In the genomic region with DNA sequence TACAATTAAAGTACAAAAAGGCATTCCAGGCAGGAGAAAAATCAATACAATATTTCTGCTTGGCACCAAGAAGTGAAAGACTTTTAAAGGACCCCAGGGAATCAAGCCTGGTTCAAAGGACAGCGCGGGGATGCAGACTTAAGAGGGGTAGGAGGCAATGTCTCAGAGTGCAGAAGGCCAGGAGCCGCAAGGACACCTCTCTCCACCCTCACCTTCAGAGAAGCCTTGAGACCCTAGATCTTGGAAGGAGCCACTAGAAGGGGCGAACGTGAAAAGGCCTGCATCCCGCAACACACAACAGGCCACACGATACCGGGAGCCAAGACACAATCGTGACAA, we compare ENCODE assay signal across 8 mouse cellular contexts. TPM values are rescaled to one million over a fixed set of nuclear protein-coding genes. Genes with fewer than 3 reads are reported as not detected.
A peak's percentile ranks its signal among the peaks of the same experiment; 100 is the strongest.
DNase-seq lines count a peak whose midpoint lies in the region; ATAC-seq and TF ChIP-seq lines count a peak whose summit lies in the region.
"Had no signal": no experiment of that assay in that cellular context is flagged by ENCODE, and none has a peak within 500 bp of the region (broad histone marks: within the 10 kb centered on the region; RNA-seq: fewer than 3 reads in every experiment).

No protein-coding gene starts in this region.

- ATAC-seq in embryonic facial prominence, embryonic 15.5 days (ENCODE audit: insufficient number of reproducible peaks, low FRiP score, low TSS enrichment, low read depth) = no peak
- peak; percentile 36 for ATAC-seq in intestine, embryonic 15.5 days
- ATAC-seq in neural tube, embryonic 12.5 days (ENCODE audit: low FRiP score, low read depth) = no peak
- no peak for ATAC-seq in activated CD4-positive, CD25-positive, alpha-beta regulatory T cell, adult 4 months

- peak overlapping the region; percentile 65 for H3K27ac ChIP-seq in embryonic facial prominence, embryonic 15.5 days (replicated peaks)
- H3K27ac ChIP-seq in intestine, embryonic 15.5 days = peak overlapping the region; percentile 64
- peak overlapping the region; percentile 70 for H3K27ac ChIP-seq in neural tube, embryonic 12.5 days

- H3K4me1 ChIP-seq in lung, adult 2 months (ENCODE audit: control insufficient read depth, insufficient read depth, low read length) = no peaks in the 10 kb centered on the region
- peaks cover 3% of the 10 kb centered on the region; the same call in 1 of the 2 replicates for H3K4me1 ChIP-seq in embryonic facial prominence, embryonic 15.5 days
- H3K4me1 ChIP-seq in intestine, embryonic 15.5 days (replicated peaks) = no peaks in the 10 kb centered on the region
- H3K4me1 ChIP-seq in neural tube, embryonic 12.5 days = peaks cover 3% of the 10 kb centered on the region; the same call in 1 of the 2 replicates

- peak overlapping the region; percentile 62 for H3K4me3 ChIP-seq in lung, adult 2 months (replicated peaks; ENCODE audit: extremely low read depth, low read depth, low read length)
- H3K4me3 ChIP-seq in embryonic facial prominence, embryonic 15.5 days (replicated peaks) = peak overlapping the region; percentile 66
- H3K4me3 ChIP-seq in intestine, embryonic 15.5 days (replicated peaks) = peak overlapping the region; percentile 60
- H3K4me3 ChIP-seq in neural tube, embryonic 12.5 days = peak overlapping the region; percentile 54

- H3K9ac ChIP-seq in embryonic facial prominence, embryonic 15.5 days = peak overlapping the region; percentile 65
- H3K9ac ChIP-seq in intestine, embryonic 15.5 days = peak overlapping the region; percentile 74
- peak overlapping the region; percentile 81 for H3K9ac ChIP-seq in neural tube, embryonic 12.5 days

- no peaks in the 10 kb centered on the region for H3K36me3 ChIP-seq in embryonic facial prominence, embryonic 15.5 days
- H3K36me3 ChIP-seq in intestine, embryonic 15.5 days = no peaks in the 10 kb centered on the region
- no peaks in the 10 kb centered on the region for H3K36me3 ChIP-seq in neural tube, embryonic 12.5 days

- TF ChIP-seq POLR2A in lung, adult 2 months (IDR thresholded peaks at IDR 0.05; ENCODE audit: borderline replicate concordance, extremely low read depth, low read depth, low read length) = no peak

- intact Hi-C loops in left cerebral cortex, postnatal 25 days (cut with DNase I) = loop anchor here (5.0 kb wide), 1 partner anchor 728 kb away; the partner anchor contains the start of gene Shh

- TF ChIP-seq CTCF in lung, adult 2 months (IDR thresholded peaks at IDR 0.05; ENCODE audit: insufficient read depth, low read length) = no peak

- DNase-seq in lung, adult 2 months = no peak
- no peak for DNase-seq in lung, postnatal 4 days
- DNase-seq in left cerebral cortex, postnatal 25 days (ENCODE audit: low spot score in 2 of 2) = no peak

- WGBS in lung, adult 2 months = 11% methylated on average over 9 of the region's 9 CpGs
- WGBS in embryonic facial prominence, embryonic 15.5 days = 4% methylated on average over 9 of the region's 9 CpGs
- 2% methylated on average over 9 of the region's 9 CpGs for WGBS in intestine, embryonic 15.5 days
- WGBS in neural tube, embryonic 12.5 days = 3% methylated on average over 9 of the region's 9 CpGs

- no peaks in the 10 kb centered on the region for H3K27me3 ChIP-seq in embryonic facial prominence, embryonic 15.5 days
- H3K27me3 ChIP-seq in intestine, embryonic 15.5 days (replicated peaks) = no peaks in the 10 kb centered on the region
- H3K27me3 ChIP-seq in neural tube, embryonic 12.5 days (replicated peaks) = no peaks in the 10 kb centered on the region

- no peaks in the 10 kb centered on the region for H3K9me3 ChIP-seq in embryonic facial prominence, embryonic 15.5 days (replicated peaks)
- H3K9me3 ChIP-seq in intestine, embryonic 15.5 days = no peaks in the 10 kb centered on the region
- no peaks in the 10 kb centered on the region for H3K9me3 ChIP-seq in neural tube, embryonic 12.5 days

- peak overlapping the region; percentile 77 for H3K4me2 ChIP-seq in embryonic facial prominence, embryonic 15.5 days (replicated peaks)
- H3K4me2 ChIP-seq in intestine, embryonic 15.5 days (replicated peaks) = peak overlapping the region; percentile 75
- H3K4me2 ChIP-seq in neural tube, embryonic 12.5 days (replicated peaks) = peak overlapping the region; percentile 70

RNA-seq across cellular contexts. Expression of gene Rnf32, which starts 0.6 kb away (rescaled TPM):
- polyA plus RNA-seq in lung, adult 2 months (2012; rRNA removed) = 1.4 and 2.9 TPM in 2 replicates
- 5.3 and 9.1 TPM in 2 replicates for polyA plus RNA-seq in embryonic facial prominence, embryonic 15.5 days (2015; fragmentation: Nextera tagmentation; extraction: Ambion mirVana)
- 7.6 and 8.4 TPM in 2 replicates for polyA plus RNA-seq in intestine, embryonic 15.5 days (2015; fragmentation: Nextera tagmentation; extraction: Ambion mirVana)
- 7.3 and 8.9 TPM in 2 replicates for polyA plus RNA-seq in neural tube, embryonic 12.5 days (2016; fragmentation: Nextera tagmentation; extraction: Ambion mirVana)
- total RNA-seq in left cerebral cortex, postnatal 25 days (2021) = 10 to 100 TPM; 15.0 to 20.7 TPM
- polyA plus RNA-seq in activated CD4-positive, CD25-positive, alpha-beta regulatory T cell, adult 4 months (2017; shearing (Covaris generic)) = under 1 TPM; 0.50 to 0.94 TPM
- total RNA-seq: granulocyte monocyte progenitor cell, adult 5-6 weeks had no signal
